Mouse (Mus musculus) gastrocnemius, adult 2 months (tissue): ENCODE data around the gene Plvap. TPM values are rescaled to one million over a fixed set of nuclear protein-coding genes. Genes with fewer than 3 reads are reported as not detected.
"Not testable (repeated sequence)": the region's sequence is repeated elsewhere in the genome, so short reads cannot be mapped to it uniquely, and the experiment has no call there.

Experiments
- DNase-seq: peaks from one replicate; pipeline ENCODE4 v3.0.0; 2022
- H3K27ac ChIP-seq: fragments of 200-600 bp; 2 replicates; pipeline ENCODE4 v1.8.1; 2022; ENCODE audit warnings: mild to moderate bottlenecking
- H3K4me3 ChIP-seq: fragments of 200-600 bp; 2 replicates; pipeline ENCODE4 v1.8.1; 2022; ENCODE audit warnings: mild to moderate bottlenecking, moderate library complexity
- CTCF ChIP-seq: fragments of 200-600 bp; IDR thresholded peaks from 2 replicates; pipeline ENCODE4 v1.8.1; 2022; ENCODE audit warnings: antibody characterized with exemption, mild to moderate bottlenecking, moderate library complexity
- intact Hi-C: fragments of 180-260 bp; cut with DNase I; formaldehyde crosslinking; loops from one replicate; pipeline ENCODE4 v1.15.1; 2025
- total RNA-seq, 2 experiments: library from RNA; stranded (reverse); gene quantifications; 2 replicates each; pipeline ENCODE4 v1.2.3; 2021

Gene Plvap
- total RNA-seq, 2 experiments from 2014 or later = 9.3 to 11.6 TPM

GRCm38 (mm10) chr8:71542632-71543343 lies 31.2 kb upstream of the Plvap start, which contains the start of gene Mvb12a:
Gene Mvb12a (plus strand): TSS chr8:71542922.
- Histone ChIP-seq H3K4me3 (peak within 1 kb of the TSS; percentile 98), H3K27ac (peak within 1 kb of the TSS; percentile 91)
- TF ChIP-seq CTCF = no peak
- intact Hi-C loops = no loop called here
- peak; percentile 97 for DNase-seq

GRCm38 (mm10) chr8:71537028-71537867 lies 25.7 kb upstream of the Plvap start, which contains the start of gene Bst2:
Gene Bst2 (minus strand): TSS chr8:71537456.
- H3K4me3 ChIP-seq = peak within 1 kb of the TSS; percentile 85
- peak within 1 kb of the TSS; percentile 93 for H3K27ac ChIP-seq
- DNase-seq = peak; percentile 91
- intact Hi-C loops = loop anchor here (5.0 kb wide), 1 partner anchor 95 kb away; no protein-coding TSS in a partner anchor
- no peak for TF ChIP-seq CTCF

- Histone ChIP-seq H3K27ac (no peak overlapping the region), H3K4me3 (peak overlapping the region; percentile 85)
- no peak for DNase-seq
- intact Hi-C loops = loop anchor here (5.0 kb wide), 1 partner anchor 93 kb away; no protein-coding TSS in a partner anchor
- no peak for TF ChIP-seq CTCF
Measured at GRCm38 (mm10) chr8:71535663-71536062, 24.1 kb upstream of the Plvap start.

DNA sequence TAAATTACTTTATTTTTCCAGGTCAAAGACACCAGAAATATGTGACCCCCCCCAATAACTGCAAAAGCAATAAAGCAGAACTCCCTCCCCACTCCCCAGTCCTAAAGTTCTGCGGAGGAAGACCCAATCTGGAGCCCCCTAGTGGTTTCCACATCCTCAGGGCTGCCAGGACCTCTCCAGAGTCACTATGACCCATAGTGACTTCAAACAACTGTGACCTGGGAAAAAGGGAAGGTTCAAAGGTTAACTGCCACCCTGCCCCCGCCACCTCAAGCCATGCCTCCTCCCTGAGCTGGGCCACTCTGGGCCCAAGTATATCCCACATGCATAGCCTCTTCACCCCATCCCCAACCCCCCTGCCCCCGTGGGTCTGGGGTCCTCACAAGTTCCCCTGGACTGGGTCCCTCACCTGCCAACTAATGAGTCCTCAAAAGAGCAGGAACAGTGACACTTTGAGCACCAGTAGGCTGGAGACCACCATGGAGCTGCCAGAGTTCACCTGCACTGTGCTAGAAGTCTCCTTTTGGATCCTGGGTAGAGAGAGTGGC lies 22.8 kb upstream of the Plvap start:
- Histone ChIP-seq H3K27ac (no peak overlapping the region), H3K4me3 (no peak overlapping the region)
- intact Hi-C loops = no loop called here
- peak; percentile 19; the same call in 1 of the 2 replicates for TF ChIP-seq CTCF
- DNase-seq = no peak

- H3K4me3 ChIP-seq, intact Hi-C loops, H3K27ac ChIP-seq: not testable (repeated sequence)
- peak; percentile 70 for TF ChIP-seq CTCF
- DNase-seq = peak; percentile 43
Measured at GRCm38 (mm10) chr8:71530735-71531467, 19.3 kb upstream of the Plvap start.

DNA sequence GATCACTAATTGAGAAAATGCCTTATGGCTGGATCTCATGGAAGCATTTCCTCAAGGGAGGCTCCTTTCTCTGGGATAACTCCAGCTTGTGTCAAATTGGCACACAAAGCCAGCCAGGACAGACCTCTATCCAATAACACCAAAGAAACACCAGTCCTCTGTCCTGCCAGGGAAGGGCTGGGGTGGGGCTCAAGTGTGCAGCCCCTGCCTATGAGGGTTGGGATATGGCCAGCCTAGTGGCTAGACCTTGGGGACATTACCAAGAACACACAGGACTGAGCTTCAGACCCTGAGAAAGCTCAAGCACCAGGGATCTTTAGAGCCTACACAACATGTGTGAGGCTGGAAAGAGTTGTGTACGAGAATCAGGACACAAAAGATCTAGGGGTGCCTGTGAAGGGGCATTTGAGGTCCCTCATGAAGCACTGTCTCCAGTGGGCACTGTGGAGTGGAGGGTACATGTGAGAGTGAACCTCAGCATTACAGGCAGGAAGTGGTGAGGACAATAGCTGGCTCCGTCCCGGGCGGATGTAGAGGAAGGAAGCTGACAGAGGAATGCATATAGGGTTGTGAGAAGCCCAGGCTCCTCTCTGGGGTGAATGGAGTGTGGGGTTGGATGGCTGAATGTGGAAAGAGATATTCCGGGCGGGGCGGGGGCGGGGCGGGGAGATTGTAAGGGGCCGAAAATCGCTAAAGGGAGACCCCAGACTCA lies 17.0 kb upstream of the Plvap start:
- H3K4me3 ChIP-seq = no peak overlapping the region
- peak overlapping the region; percentile 83 for H3K27ac ChIP-seq
- intact Hi-C loops = no loop called here
- no peak for TF ChIP-seq CTCF
- peak; percentile 26 for DNase-seq

DNA sequence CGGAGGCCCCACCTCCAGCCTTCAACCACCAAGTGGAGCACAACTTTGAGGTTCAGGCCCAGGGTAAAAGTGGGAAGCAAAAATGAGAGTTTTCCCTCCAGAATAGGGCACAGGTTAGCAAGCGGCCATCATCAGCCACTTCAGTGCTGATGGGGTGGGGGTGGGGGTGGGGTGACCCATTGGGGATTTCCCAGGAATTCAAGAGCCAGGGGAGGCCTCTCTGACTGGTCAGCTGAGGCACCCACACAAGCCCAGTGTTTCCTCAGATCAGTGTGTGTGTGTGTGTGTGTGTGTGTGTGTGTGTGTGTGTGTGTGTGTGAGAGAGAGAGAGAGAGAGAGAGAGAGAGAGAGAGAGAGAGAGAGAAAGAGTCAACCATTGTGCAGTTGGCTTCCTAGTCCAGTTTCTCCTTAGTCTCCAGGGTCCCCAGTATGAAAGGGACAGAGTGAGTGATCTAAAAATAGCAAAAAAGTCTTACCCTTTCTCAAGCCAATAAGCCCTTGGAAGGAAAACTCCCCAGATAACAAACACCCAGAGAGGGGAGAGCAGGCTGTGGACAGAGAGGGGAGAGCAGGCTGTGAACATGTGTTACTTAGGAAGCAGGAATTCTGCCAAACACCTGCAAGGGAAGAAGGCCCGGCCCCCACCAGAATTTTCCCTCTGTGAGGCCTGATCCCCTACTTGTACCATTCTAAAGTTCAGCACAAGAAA lies 15.8 kb upstream of the Plvap start:
- intact Hi-C loops = no loop called here
- Histone ChIP-seq H3K4me3 (no peak overlapping the region), H3K27ac (peak overlapping the region; percentile 83)
- no peak for DNase-seq
- no peak for TF ChIP-seq CTCF

GRCm38 (mm10) chr8:71526272-71526671 lies 14.7 kb upstream of the Plvap start:
- H3K27ac ChIP-seq = peak overlapping the region; percentile 66

DNA sequence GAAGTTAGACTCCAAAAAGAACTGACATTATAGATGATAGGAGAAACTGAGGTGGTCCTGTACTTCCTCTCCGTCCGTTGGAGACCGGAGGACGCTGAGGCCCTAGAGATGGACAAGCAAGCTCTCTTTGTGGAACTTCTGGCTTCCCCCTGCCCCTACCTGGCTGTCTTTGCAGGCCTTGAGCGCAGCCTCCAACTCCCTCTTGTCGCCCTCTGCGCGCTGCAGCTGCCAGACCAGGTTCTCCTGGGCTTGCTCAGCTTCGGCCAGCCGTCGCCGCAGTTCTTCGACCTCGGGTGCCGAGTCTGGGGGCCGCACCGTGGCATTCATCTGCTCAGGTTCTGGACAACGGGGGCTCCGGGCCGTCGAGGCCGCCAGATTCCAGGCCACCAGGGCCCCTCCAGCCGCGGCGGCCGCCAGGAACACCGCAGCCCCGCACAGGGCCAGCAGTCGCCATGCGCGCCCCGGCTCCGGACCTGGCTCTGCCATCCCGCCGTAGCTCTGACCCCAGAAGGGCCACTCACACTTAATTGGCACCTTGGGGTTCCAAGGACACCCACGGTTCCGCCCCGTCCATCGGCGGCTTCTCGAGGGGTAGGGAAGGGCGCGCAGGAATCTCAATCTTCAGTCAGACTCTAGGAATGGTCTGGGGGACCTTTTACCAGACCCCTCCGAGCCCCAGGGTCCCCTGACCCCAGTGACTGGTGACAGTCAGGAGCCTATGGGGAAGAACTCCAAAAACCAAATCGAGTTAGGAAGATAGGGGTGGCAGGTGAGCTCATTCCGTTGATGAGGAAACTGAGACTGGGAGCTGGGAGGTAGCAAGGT lies 13.9 kb upstream of the Plvap start, which contains the start of gene Ccdc194:
Gene Ccdc194, minus strand, starts transcription at position 486 of the 825 bp plus-strand sequence.
- Histone ChIP-seq H3K4me3 (no peak within 1 kb of the TSS), H3K27ac (peak within 1 kb of the TSS; percentile 66)
- no peak for TF ChIP-seq CTCF
- no peak for DNase-seq
- intact Hi-C loops = no loop called here

More at GRCm38 (mm10) chr8:71526272-71526671, 14.7 kb upstream of the Plvap start:
- intact Hi-C loops = no loop called here
- no peak overlapping the region for H3K4me3 ChIP-seq
- TF ChIP-seq CTCF = no peak
- no peak for DNase-seq

DNA sequence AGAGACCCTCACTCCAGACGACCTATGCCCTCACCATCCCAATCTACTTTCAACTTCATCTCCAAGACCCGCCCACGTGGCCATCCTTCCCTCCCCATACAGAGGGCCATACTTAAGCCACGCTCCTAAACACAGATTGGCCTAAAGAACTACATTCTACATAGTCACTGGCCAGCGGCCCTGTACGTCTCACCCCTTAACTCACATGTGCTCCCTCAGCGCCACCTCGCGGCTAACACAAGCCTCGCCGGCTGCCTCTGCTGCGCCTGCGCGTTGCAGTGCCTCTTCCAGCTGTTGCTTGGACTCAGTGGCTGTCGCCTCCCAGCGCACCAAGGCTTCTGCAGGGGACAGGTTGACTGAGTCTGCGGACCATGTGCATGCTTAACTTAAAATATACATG lies 10.1 kb upstream of the Plvap start:
- intact Hi-C loops = loop anchor here (1.0 to 5.0 kb wide), 3 partner anchors 25 to 80 kb away; partner anchors contain the start of genes Ano8 and Gtpbp3
- DNase-seq = peak; percentile 96
- no peak overlapping the region for H3K27ac ChIP-seq
- H3K4me3 ChIP-seq = peak overlapping the region; percentile 40
- peak; percentile 99; the same call in 1 of the 2 replicates for TF ChIP-seq CTCF
